ENCODE assay signal across 7 mouse cellular contexts in genomic region chr1:168287843-168288591, GRCm38 (mm10).
DNase-seq lines count a peak whose midpoint lies in the region; ATAC-seq and TF ChIP-seq lines count a peak whose summit lies in the region.

No protein-coding gene starts in this region.

- DNase-seq in c-Kit-positive CD71-negative TER-119-negative erythroid progenitor cells, embryonic 14.5 days (ENCODE audit: low read depth) = peak; percentile 58
- DNase-seq in cerebellum, adult 9-11 months = peak; percentile 66
- DNase-seq in forebrain, postnatal 0 days = peak; percentile 73
- DNase-seq in left cerebral cortex, postnatal 4 days = peak; percentile 57
- peak; percentile 43 to 66 for DNase-seq in spleen, postnatal 36 days (ENCODE audit: low spot score in 2 of 2)

- WGBS in forebrain, postnatal 0 days = 7% methylated on average over 23 of the region's 23 CpGs

- peak overlapping the region; percentile 35 for H3K9ac ChIP-seq in forebrain, postnatal 0 days

- H3K4me3 ChIP-seq in forebrain, postnatal 0 days (ENCODE audit: low read depth, low read length) = no peak overlapping the region

- no peaks in the 10 kb centered on the region for H3K36me3 ChIP-seq in forebrain, postnatal 0 days (ENCODE audit: insufficient read depth)

- peaks cover 61% of the 10 kb centered on the region for H3K4me1 ChIP-seq in forebrain, postnatal 0 days (ENCODE audit: insufficient read depth)

- peak overlapping the region; percentile 77 for H3K27ac ChIP-seq in forebrain, postnatal 0 days (ENCODE audit: low read depth, low read length)

- intact Hi-C loops in left cerebral cortex, postnatal 4 days (cut with DNase I) = no loop called here

- H3K27me3 ChIP-seq in forebrain, postnatal 0 days (ENCODE audit: insufficient read depth, low read length) = no peaks in the 10 kb centered on the region

- H3K9me3 ChIP-seq in forebrain, postnatal 0 days (ENCODE audit: low read length) = no peaks in the 10 kb centered on the region

- H3K4me2 ChIP-seq in forebrain, postnatal 0 days (ENCODE audit: low read depth) = peak overlapping the region; percentile 20

- no peak for TF ChIP-seq CTCF in forebrain, postnatal 0 days (IDR thresholded peaks at IDR 0.05; ENCODE audit: low read depth)

- peak; percentile 45 for ATAC-seq in forebrain, postnatal 0 days
- ATAC-seq in hematopoietic stem cell, adult 5-6 weeks (replicated peaks in 1 of 2; ENCODE audit: insufficient read depth in 1 of 2, low FRiP score in 2 of 2, low TSS enrichment in 1 of 2, low read depth in 1 of 2, poor library complexity in 2 of 2, severe bottlenecking in 2 of 2) = peak; percentile 54 to 59
- peak; percentile 64 for ATAC-seq in megakaryocyte progenitor cell, adult 5-6 weeks (replicated peaks; ENCODE audit: poor library complexity)
